Mouse (Mus musculus): ENCODE data around the gene Atp5h.
A peak's percentile ranks its signal among the peaks of the same experiment; 100 is the strongest.

Gene Atp5h

DNA sequence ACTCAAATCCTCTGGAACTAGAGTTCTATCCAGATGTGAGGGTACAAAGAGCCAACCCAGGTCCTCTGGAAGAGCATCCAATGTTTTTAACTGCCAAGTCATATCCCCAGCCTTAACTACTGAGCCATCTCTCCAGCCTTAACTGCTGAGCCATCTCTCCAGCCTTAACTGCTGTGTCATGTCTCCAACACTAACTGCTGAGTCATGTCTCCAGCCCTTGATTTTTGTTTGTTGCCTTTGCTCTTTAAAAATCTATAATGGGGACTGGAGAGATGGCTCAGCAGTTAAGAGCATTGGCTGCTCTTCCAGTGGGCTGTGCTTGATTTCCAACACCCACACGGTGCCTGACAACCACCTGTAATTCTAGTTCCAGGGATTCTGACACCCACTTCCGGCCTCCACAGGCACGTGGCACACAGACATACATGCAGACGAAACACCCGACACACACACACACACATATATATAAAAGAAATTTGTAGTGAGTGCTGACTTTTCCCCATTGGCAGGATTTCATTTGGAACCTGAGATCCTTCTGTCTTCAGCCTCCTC, 17.9 kb upstream of the Atp5h start:
- no peak for DNase-seq (ENCODE audit: low spot score in 2 of 2)

DNA sequence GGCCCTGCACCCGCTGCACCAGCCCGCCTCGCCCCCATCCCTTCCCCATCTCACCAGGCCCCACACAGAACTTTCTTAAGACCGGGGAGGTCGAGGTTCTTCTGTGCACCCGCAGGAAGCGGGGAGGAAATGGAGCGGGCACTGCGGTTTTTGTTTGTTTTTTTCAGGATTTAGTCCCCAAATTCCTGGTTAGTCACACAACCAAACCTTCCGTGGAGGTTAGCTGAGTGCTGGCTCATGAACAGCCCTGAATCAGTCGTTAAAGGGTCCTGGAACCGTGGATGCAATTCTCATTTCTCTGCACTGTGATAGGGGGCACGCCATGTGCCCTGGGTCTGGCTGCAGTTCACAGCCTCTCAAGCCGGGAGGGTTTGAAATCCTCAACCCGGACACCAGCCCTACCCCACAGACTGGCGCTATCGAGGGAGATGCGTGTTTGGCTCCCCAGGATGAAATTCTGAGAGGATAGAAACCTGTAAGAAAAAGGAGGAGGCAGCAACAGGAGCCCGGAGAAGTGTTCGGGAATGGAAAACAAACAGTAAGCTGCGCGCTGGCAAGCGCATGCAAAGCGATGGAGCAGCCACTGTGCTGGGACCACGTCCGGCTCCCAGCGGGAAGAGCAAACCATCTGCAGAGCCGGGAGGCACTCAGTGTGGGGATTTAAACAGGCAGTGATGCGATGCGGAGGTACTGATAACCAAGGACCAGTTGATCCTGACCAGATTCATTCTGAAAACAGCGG, 16.0 kb upstream of the Atp5h start:
- no peak for DNase-seq (ENCODE audit: low spot score in 2 of 2)

DNA sequence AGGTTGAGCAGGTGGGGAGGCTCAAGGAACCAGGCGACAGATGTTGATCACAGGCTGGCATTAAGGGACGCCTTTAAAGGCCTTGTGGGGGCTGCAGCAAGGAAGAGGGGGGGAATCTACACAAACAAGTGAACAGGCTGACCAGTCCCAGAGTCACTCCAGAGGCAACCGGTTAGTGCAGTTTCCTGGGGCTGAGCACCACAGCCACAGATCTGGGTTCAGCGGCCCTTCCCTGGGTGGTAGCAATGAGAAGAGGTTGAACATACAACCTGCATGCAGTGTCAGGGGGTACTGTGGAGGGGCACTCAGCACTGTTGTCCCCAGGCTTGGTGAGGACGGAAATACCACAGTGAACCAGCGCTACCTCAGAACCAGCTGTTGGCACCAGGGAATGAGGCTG, 13.6 kb upstream of the Atp5h start:
- DNase-seq (ENCODE audit: low spot score in 2 of 2): no peak

DNA sequence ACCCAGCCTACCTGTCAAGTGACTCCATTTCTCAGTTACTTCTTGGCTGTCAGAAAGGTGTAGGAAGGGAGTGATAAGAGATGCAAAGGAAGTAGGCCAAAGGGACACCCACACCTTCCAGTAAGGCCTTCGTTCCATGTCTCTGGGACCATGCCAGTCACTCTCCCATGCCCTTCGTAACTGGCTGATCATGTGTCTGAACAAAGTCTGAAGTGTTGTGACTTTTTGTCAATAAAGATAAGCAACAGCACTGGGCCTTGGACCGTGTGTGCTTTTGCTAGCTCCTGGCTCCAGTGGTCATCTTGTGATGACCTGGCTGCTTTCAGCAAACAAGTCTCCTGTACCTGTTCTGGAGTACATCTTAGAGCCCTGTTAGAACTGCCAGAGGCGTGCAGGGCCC, 13.1 kb upstream of the Atp5h start:
- no peak for DNase-seq (ENCODE audit: low spot score in 2 of 2)

DNA sequence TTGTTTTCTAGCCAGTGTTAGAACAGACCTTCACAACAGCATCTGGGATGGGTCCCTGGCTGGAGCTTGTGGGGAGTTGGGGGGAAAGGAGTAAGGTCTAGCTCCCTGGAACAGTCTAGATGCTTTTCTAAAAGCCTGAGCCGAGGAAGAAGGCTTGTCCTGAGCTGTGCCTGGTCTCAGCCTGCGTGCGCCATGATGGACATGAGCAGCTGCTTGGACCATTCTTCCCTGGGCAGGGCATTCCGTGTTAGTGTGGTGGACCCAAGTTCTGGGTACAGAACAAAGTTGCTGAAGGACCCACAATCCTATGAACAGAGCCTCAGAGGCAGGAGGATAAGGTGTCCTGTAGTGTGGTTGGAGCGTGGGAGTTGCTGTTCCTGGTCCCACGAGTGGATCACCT, 10.8 kb upstream of the Atp5h start:
- DNase-seq (ENCODE audit: low spot score in 2 of 2): no peak

DNA sequence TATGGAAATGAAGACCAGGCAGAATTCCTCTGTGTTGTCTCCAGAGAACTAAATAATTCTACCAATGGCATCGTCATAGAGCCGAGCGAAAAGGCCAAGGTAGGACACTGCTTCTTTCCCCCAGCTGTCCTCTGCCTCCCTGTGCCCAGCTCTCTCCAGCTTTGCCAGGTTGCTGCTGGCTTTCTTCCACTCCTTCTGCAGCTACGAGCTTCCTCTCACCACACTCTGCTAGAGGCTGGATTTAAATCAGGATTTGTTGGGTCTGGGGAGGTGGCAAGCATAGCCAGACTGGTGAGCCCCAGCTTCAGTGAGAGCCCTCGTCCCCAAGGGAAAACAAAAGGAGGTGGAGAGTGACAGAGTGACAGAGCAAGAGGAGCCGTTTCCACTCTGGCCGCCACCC, 9.5 kb upstream of the Atp5h start:
- DNase-seq (ENCODE audit: low spot score in 2 of 2): no peak

DNA sequence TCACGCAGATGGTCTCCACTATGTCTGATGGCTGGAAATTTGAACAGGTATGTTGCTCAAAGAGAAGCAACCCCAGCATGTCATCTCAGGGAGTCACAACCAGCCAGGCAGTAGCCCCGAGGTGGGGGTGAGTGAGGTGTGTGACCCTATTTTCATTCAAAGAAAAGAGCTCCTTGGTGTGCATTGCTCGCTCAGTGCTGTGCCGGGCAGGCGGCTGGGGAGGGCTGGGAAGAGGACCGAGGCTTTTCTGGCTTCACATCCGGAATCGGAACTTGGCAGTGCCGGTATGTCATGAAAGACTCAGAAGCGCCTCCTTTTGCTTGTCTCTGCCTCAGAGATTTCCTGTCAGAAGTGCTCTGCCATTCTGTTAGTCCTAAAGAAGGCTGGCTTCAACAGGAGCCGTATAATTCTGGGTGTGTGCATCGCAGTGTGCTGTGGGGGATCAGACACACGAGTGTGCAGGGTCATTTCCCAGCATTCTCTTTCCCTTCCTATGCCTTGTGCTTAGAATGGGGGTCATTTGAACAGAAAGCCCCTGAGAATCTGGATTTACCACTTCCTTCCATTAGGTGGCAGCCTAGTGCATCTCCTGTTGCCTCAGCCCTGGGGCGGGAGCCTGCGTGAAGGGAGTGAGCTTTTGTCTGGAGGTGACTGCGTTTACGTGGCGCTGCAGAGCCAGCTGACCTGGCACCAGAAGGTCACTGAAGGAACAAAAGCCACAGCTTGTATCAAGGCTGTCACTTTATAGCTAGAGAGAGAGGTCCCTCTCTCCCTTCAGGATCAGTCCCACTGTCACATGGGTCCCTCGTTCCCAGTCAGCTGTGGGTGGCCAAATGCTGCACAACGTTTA, 7.9 kb upstream of the Atp5h start:
- DNase-seq (ENCODE audit: low spot score in 2 of 2): peak; percentile 57 to 66

DNA sequence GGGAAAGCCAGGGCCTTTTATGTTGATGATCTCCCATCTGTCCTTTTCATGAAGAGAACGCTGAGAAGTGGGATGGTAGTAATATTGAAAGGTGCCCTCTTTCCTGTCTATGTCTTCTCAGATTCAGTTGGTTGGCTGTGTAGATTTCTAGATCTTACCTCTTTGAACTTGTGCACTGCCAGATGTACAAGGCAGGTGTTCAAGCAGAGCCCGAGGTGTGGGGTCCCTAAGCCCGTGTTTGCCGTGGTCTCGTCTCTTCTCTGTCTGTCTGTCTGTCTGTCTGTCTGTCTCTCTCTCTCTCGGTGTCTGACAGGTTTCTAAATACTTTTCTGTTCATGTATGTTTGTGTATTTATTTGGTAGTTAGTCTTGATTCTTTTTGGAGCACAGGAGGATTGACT, 5.9 kb upstream of the Atp5h start:
- no peak for DNase-seq (ENCODE audit: low spot score in 2 of 2)

DNA sequence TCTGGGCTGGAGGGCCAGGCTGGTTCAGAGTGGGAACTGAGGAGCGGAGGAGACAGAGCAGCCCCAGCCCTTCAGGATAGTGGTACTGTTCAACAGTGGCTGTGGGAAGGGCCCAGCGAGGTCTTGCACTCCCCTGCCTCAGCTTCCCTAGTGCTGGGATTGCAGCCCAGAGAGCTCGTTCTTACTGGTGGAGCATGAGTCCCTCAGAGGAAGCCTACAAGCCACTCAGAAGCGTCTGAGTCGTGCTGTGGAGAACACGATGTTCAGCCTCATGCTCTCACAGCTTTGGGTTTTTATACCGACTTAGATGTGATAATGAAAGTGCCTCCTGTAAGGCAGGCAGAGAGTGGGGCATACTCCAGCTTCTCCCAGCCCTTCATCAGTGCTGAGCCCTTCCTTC, 4.9 kb upstream of the Atp5h start:
- DNase-seq (ENCODE audit: low spot score in 2 of 2): no peak

DNA sequence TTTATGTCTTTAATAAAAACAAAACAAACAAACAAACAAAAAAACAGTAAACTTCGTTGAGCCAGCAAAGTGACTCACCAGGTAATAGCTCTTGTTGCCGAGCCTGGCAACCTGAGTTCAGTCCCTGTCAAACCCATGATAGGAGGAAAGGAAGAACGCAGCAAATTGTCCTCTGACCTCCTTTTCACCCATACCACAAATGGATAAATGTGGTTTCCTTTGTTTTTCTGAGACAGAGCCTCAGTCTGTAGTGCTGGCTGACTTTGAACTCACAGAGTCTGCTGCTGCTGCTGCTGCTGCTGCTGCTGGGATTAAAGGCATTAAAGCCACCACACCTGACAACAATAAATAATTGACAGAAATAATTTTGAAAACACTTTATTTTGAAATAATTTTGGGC, 3.3 kb upstream of the Atp5h start:
- DNase-seq (ENCODE audit: low spot score in 2 of 2): no peak

DNA sequence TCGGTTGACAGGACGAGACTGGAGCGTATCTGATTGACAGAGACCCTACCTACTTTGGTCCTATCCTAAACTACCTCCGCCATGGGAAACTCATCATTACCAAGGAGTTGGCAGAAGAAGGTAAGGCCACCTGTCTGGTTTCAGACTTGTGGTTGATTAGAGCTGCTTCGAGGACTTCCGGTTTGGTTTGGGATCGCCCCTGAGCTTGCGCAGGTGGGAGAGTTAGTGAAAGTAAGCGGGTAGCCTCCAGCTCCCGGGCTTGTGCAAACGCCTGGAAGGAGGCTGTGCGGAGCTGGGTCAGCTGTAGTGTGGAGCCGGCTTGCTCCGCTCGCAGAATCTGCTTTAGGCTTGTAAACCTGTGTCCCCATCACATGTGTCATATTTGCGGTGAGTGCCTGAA, 2.2 kb upstream of the Atp5h start:
- DNase-seq (ENCODE audit: low spot score in 2 of 2): no peak

DNA sequence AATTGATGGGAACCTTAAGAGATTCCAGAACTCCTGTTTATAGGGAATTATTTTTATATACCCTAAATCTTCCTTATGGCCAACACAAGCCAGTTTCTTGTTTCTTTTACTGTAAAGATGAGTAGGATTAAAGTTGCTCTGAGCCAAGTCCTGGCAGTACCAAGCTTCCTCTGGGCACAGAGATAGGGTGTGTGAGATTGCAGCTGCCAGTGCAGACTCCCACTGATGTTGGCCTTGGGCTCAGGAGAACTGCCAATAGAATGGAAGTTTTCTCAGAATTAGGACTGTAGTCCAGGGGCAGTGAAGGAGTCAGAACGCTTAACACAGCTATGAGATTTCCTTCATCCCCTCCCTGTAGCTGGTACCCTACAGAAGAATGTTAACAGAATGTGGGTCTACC, 1.6 kb upstream of the Atp5h start:
- no peak for DNase-seq (ENCODE audit: low spot score in 2 of 2)

DNA sequence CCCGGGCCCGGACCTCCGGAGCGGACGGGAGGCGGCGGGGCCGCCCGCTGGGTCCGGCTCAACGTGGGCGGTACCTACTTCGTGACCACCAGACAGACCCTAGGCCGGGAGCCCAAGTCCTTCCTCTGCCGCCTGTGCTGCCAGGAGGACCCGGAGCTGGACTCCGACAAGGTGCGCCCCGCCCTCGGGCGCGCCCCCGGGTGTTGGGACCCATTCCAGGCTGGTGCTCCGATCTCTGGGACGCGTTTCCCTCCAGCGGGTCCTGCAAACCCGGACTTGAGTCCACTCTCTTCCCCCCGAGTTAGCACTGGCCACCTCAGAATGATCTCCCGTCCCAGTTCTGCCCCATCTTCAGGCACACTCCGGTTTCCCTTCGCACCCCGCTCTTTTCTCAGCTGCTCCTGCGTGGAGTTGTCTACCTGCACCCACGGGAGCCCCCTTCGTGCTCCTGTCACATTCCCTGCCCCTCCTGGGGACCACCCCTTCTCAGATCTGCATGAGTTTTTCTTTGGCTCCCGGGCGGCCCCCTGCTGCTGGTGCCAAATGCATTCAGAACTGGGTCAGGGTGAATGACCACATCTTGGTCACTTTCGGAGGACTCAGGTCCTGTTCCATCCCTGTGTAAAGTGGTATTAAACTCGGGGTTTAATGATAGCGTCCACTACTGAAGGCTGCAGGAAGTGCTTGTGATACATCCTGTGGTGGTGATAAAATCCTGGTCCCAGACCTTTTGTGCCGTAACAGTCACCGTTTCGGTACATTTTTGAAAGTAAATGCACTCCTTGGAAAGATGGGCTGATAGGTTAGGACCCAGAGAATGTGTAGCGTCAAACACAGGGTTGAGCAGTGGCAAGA, 801 bp upstream of the Atp5h start:
- DNase-seq (ENCODE audit: low spot score in 2 of 2): peak; percentile 60 to 72

DNA sequence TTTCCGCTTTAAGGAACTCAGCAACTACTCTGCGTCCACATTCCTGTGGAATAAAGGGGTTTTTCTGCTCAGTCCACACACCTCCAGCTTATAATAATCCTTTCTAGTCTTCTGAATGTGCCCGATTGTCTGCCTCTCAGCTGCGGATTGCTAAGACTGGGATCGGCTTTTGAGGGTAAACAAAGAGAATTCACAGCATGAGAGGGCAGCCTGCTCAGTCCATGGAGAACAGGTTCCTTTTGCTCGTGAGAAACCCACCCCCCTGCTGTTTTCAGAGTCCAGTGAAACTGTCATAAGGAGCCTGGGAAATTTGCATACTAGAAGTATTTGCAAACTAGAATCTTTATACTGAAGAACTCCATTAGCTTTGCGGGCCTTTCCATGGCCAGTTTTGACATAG, 10.2 kb downstream of the Atp5h start:
- DNase-seq (ENCODE audit: low spot score in 2 of 2): no peak

DNA sequence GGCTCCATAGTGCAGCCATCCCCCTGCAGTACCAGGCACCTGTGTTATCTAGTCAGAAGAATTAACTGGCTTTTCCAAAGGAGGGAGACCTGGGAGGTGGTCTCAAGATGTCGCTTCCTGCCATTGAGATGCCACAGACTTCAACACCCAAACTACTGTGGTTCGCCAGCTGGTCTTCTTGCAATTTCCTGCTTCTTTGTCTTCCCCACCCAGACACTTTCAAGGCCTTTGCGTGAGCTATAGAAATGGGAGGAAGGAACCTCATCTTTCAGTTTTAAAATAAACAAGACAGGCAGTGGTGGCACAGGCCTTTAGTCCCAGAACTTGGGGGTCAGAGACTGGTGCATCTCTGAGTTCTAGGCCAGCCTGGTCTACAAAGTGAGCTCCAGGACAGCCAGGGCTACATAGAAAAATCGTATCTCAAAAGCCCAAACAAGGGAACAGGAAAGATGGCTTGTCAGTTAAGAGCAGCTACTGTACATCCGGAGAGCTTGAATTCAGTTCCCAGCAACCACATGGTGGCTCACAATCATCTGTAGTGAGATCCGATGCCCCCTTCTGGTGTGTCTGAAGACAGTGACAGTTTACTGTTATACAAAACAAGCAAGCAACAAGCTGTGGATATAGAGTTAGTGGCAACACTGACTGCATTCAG, 11.4 kb downstream of the Atp5h start:
- DNase-seq (ENCODE audit: low spot score in 2 of 2): no peak

DNA sequence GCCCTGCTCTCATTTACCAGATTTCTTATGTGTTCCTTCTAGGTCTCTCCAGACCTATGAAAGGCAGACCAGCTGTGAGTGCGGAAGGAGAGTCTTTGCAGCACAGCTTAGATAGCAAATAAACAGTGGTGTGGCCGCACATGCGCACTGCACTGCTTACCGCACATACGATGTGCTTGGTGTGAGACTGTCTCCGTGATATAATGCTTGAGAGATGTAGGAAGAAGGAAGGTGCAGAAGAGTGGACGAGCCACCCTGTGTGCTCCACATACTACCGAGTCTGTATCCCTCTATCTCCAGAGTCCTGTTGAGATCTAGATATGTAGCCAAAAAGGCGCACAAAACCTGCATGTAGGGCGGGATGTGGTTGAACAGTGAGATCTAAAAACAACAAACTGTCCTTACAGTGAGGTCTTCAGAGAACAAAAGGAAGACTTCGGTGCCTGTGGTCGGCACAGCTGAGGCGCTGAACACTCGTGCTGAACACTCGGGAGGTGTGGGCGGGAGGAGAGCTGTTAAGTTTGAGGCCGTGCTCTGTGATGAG, 12.8 kb downstream of the Atp5h start:
- no peak for DNase-seq (ENCODE audit: low spot score in 2 of 2)

DNA sequence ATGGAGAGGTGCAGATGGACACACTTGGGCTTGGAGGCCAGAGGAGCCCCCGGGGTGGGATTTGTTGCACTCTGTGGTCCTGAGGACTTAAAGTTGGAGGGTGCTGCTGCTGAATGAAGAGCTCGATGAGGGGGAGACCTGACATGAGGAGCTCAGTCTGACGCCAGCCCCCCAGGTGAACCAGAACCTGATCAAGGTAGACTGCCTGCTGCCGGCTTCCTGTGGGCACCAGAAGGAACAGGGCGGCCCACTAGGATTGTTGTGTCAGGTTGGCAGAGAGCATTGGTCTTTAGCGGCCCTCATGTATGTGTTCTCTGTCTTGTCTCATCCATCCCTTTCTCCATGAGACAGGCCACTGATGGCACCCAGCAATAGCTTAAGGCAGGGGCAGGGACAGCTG, 14.0 kb downstream of the Atp5h start:
- no peak for DNase-seq (ENCODE audit: low spot score in 2 of 2)

DNA sequence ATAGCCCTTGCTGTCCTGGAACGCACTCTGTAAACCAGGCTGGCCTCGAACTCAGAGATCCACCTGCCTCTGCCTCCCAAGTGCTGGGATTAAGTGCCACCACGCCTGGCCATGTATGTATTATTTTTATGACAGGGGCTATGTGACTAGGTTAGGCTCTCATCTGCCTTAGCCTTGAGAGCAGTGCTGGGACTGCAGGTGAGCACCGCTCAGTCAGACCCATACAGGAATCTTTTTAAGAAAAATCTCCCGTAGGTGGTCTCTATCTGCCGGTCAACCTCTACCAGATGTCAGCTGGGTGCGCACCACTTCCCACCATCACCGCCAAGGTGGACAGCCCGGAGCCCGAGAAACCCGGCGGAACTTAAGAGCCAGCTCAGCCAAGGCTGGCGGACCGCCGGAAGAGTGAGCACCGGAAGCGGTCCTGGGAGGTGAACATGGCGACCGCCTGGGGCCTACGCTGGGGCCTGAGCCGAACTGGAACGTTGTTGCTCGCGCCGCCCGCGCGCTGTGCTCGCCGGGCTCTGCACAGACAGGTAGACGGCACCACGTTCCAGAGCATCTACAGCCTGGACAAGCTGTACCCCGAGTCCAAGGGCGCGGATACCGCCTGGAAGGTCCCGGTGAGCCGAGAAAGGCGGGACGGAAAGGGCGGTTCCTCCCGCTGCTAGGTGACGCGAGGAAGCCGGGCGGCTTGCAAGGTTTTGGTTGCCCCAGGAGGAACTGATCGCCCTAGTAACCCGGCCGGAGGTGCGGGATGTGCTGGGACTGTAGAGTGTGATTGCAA, 16.2 kb downstream of the Atp5h start, which contains the start of gene Mrpl58:
Gene Mrpl58 (plus strand): TSS at position 415 of the 787 bp plus-strand sequence.
- peak; percentile 70 to 85 for DNase-seq (ENCODE audit: low spot score in 2 of 2)

DNA sequence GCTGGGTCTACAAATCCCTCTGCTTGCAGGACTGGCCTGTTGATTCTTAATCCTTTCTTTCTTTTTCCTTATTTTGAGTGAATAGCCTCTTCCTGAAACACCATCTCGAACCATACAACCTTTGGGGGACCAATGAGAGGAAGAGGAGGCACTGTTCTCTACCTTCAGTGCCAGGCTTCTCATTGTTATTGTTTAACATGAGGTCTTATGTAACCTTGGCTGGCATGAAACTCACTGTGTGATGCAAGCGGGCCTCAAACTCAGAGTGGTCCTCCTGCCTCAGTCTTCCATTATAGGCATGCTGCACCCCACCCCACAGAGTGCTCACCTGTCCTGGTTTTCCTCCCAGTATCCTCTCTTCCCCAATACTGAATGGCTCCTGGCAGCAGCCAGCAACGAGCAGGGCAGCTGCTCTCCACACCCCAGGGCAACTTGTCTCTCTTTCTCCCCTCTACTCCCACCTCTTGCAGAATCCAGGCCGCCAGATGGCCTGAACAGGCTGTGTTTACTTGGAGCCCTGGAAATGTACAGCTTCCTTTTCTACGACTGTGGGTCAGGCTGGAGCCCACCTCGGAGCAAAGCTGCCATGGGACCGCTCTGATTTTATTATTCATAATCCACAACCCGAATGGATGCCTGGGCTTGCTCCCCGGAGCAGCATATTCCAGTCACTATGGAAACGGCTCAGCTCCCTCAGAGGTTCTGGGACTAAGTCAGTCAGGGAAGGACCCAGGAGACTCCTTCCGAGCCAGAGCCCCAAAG, 19.0 kb downstream of the Atp5h start:
- no peak for DNase-seq (ENCODE audit: low spot score in 2 of 2)

DNA sequence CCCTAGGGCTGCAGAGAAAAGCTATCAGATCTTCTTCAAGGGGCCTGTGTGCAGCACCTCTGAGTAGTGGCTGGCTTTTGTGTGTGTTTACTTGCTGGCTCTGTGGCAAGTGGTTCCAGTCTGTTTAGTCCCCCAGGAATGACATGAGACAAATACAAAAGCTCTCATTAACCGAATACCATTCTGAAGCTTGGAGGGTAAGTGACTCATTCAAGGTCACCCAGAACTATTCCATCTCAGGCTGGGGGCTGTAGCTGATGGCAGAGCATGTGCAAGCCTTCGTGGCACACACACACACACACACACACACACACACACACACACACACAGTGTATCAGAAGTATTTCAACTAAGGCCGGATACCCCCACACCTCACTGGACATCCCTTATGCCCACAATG, 19.6 kb downstream of the Atp5h start:
- no peak for DNase-seq (ENCODE audit: low spot score in 2 of 2)

Data from frontal cortex, postnatal 10 days (tissue).